Mouse (Mus musculus): ENCODE data around the gene Camsap3. TPM values are rescaled to one million over a fixed set of nuclear protein-coding genes. Genes with fewer than 3 reads are reported as not detected.

Gene Camsap3
- total RNA-seq, 1 experiment from 2014 or later, result 1.0 TPM

DNA sequence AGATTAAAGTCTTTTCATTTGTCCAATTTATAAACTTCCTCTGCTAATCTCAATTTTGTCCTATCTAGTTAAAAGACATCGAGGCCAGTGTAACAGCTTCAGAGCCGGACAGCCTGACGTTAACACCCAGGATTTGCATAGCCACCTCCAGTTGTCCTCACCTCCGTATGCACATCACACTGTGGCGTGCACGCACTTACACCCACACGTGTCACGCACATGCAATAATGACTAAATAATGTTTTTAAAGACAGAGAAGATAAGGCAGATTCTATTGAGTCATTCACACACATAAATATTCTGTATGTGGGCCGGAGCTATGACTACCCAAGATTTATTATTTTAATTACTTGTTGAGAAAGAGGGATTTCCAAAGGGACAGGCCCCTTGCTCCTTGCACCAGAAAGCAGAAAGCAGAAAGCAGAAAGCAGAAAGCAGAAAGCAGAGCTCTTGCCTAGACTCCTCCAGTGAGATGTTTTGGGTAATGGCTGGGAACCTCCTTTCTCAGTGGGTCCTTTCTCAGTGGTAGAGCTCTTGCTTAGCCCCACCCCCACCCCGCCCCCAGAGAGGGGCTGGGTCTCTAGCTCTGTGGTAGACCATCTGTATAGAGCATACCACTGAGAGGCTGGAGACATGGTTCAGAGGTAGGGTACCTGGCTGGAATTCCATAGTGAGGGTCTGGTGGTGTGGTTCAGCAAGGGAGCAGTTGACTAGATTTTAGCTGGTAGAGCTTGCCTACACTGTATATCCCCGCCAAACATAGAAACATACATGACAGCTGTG, 67.8 kb downstream of the Camsap3 start:
- ATAC-seq (replicated peaks; ENCODE audit: low read depth, poor library complexity, severe bottlenecking), result no peak

GRCm38 (mm10) chr8:3655526-3655925, 68.4 kb downstream of the Camsap3 start, which contains the start of gene Retn:
Gene Retn, plus strand, starts transcription at chr8:3655770.
- no peak for ATAC-seq (replicated peaks; ENCODE audit: low read depth, poor library complexity, severe bottlenecking)

- no peak for ATAC-seq (replicated peaks; ENCODE audit: low read depth, poor library complexity, severe bottlenecking)
Observed at GRCm38 (mm10) chr8:3656725-3657381, 69.8 kb downstream of the Camsap3 start.

Other genes with a start within 250 kb of the Camsap3 start
- gene A430078G23Rik, start 233.9 kb upstream of the Camsap3 start, total RNA-seq (2017), result 22.7 and 25.9 TPM in 2 replicates
- 26.5 and 30.3 TPM in 2 replicates for gene Arhgef18, start 194.3 kb upstream of the Camsap3 start, total RNA-seq (2017)
- gene Pex11g, start 119.6 kb upstream of the Camsap3 start, total RNA-seq (2017), result 1.3 and 1.4 TPM in 2 replicates
- not detected in 2 replicates for gene Tex45, start 116.4 kb upstream of the Camsap3 start, total RNA-seq (2017)
- gene Zfp358, start 94.2 kb upstream of the Camsap3 start, total RNA-seq (2017), result 6.2 and 8.3 TPM in 2 replicates
- gene Mcoln1, start 86.8 kb upstream of the Camsap3 start, total RNA-seq (2017), result 26.1 and 28.9 TPM in 2 replicates
- 16.1 and 21.8 TPM in 2 replicates for gene Pnpla6, start 71.9 kb upstream of the Camsap3 start, total RNA-seq (2017)
- gene C330021F23Rik, start 19.3 kb upstream of the Camsap3 start, total RNA-seq (2017), result 0.44 and 0.96 TPM in 2 replicates
- gene Xab2, start 34.0 kb downstream of the Camsap3 start, total RNA-seq (2017), result 53.4 and 54.3 TPM in 2 replicates
- 162 and 251 TPM in 2 replicates for gene Pet100, start 34.3 kb downstream of the Camsap3 start, total RNA-seq (2017)
- gene Pcp2, start 38.3 kb downstream of the Camsap3 start, total RNA-seq (2017), result not detected in 2 replicates
- gene Stxbp2, start 43.7 kb downstream of the Camsap3 start, total RNA-seq (2017), result 92.9 and 112 TPM in 2 replicates
- gene Retn, start 68.5 kb downstream of the Camsap3 start, total RNA-seq (2017), result not detected in 2 replicates
- gene Mcemp1, start 78.5 kb downstream of the Camsap3 start, total RNA-seq (2017), result 0.27 and 0.68 TPM in 2 replicates
- gene Fcor, start 85.1 kb downstream of the Camsap3 start, total RNA-seq (2017), result 0.87 and 1.4 TPM in 2 replicates
- gene Trappc5, start 89.0 kb downstream of the Camsap3 start, total RNA-seq (2017), result 34.9 and 42.9 TPM in 2 replicates
- not detected in 2 replicates for gene Fcer2a, start 106.9 kb downstream of the Camsap3 start, total RNA-seq (2017)
- gene Clec4g, start 133.4 kb downstream of the Camsap3 start, total RNA-seq (2017), result not detected in 2 replicates
- gene Cd209a, start 161.7 kb downstream of the Camsap3 start, total RNA-seq (2017), result 0.27 and 1.2 TPM in 2 replicates